Mouse (Mus musculus): Measurements from ENCODE around the gene Gm21190. TPM values are rescaled to one million over a fixed set of nuclear protein-coding genes. Genes with fewer than 3 reads are reported as not detected.
A peak's percentile ranks its signal among the peaks of the same experiment; 100 is the strongest.
"Not testable (repeated sequence)": the region's sequence is repeated elsewhere in the genome, so short reads cannot be mapped to it uniquely, and the experiment has no call there.

The Gm21190 gene
- polyA plus RNA-seq, 1 experiment from 2014 or later = not detected

GRCm38 (mm10) chr5:15507309-15507619 is 21.8 kb downstream of the Gm21190 start:
- 0 out of 2 replicates have a peak, but pooled peaks have one; percentile 16 for ATAC-seq
- WGBS = 61% methylated on average over 3 of the region's 3 CpGs
- no peak for TF ChIP-seq CTCF (IDR thresholded peaks at IDR 0.05)
- no peak for TF ChIP-seq EP300 (IDR thresholded peaks at IDR 0.05)

DNA sequence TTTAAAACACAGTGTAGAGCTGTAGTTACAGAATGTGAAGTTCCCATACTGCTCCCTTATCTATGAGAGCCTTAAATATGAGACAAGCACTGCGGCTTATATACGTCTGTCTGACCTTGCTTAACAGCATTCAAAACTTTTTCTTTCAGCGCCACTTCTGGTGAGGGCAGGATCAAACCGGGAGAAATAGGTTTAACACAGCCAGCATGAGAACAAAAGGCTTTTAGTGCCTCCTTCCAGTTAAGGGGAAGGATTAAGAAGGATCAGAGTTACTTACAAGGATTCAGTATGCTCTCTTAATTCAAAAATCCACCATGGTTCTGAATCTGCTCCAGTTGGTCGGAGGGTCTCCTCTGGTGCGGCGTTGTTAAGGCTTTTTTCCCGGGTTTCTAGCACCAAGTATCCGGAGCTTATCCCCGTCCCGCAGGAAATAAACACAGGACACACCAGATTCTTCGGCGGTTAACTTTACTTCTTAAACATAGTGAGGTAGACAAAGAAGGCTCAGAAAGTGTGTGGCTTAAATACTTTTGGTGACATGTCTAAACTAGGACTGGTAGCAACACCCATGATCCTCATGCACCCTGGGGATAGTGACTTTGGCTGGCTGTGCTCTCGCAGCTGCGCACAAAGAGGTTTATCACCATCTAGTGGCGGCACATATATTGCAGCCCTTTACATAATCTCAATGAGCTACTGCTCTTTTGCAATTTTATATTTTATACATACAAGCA is 22.3 kb downstream of the Gm21190 start:
- Histone ChIP-seq H3K4me2 (replicated peaks; ENCODE audit: low read depth, low read length) (no peak overlapping the region), H3K27me3 (replicated peaks; ENCODE audit: insufficient read depth, low read length) (no peaks in the 10 kb centered on the region), H3K9me3 (ENCODE audit: low read length) (peaks cover 8% of the 10 kb centered on the region; the same call in 1 of the 2 replicates), H3K36me3 (ENCODE audit: insufficient read depth, low read length) (no peaks in the 10 kb centered on the region), H3K27ac (ENCODE audit: low read length) (no peak overlapping the region), H3K4me3 (ENCODE audit: low read depth, low read length) (no peak overlapping the region), H3K9ac (replicated peaks; ENCODE audit: low read depth) (no peak overlapping the region), H3K4me1 (ENCODE audit: insufficient read depth, low read depth, low read length) (no peaks in the 10 kb centered on the region)
- TF ChIP-seq EP300 (IDR thresholded peaks at IDR 0.05) (no peak), CTCF (IDR thresholded peaks at IDR 0.05) (peak; percentile 75)
- ATAC-seq = 0 out of 2 replicates have a peak, but pooled peaks have one; percentile 38
- WGBS = 46% methylated on average over 16 of the region's 16 CpGs
- peak; percentile 40 for DNase-seq (ENCODE audit: low spot score)

More at GRCm38 (mm10) chr5:15507309-15507619, 21.8 kb downstream of the Gm21190 start:
- no peak overlapping the region for H3K27ac ChIP-seq (ENCODE audit: low read length)
- H3K9ac ChIP-seq (replicated peaks; ENCODE audit: low read depth) = no peak overlapping the region
- H3K27me3 ChIP-seq (replicated peaks; ENCODE audit: insufficient read depth, low read length) = no peaks in the 10 kb centered on the region
- DNase-seq (ENCODE audit: low spot score) = peak; percentile 11
- H3K36me3 ChIP-seq (ENCODE audit: insufficient read depth, low read length) = no peaks in the 10 kb centered on the region
- H3K4me3 ChIP-seq (ENCODE audit: low read depth, low read length) = no peak overlapping the region
- H3K4me2 ChIP-seq (replicated peaks; ENCODE audit: low read depth, low read length) = no peak overlapping the region
- peaks cover 11% of the 10 kb centered on the region; the same call in 1 of the 2 replicates for H3K9me3 ChIP-seq (ENCODE audit: low read length)
- no peaks in the 10 kb centered on the region for H3K4me1 ChIP-seq (ENCODE audit: insufficient read depth, low read depth, low read length)

- not testable (repeated sequence) for H3K9me3 ChIP-seq (ENCODE audit: low read length); H3K9ac ChIP-seq (replicated peaks; ENCODE audit: low read depth); H3K4me3 ChIP-seq (ENCODE audit: low read depth, low read length); H3K27me3 ChIP-seq (replicated peaks; ENCODE audit: insufficient read depth, low read length); H3K36me3 ChIP-seq (ENCODE audit: insufficient read depth, low read length); H3K4me2 ChIP-seq (replicated peaks; ENCODE audit: low read depth, low read length); DNase-seq (ENCODE audit: low spot score); H3K27ac ChIP-seq (ENCODE audit: low read length); H3K4me1 ChIP-seq (ENCODE audit: insufficient read depth, low read depth, low read length)
- peak; percentile 28 for TF ChIP-seq CTCF (IDR thresholded peaks at IDR 0.05)
- whole genome bisulfite sequencing = 31% methylated on average over 5 of the region's 5 CpGs
- ATAC-seq = peak; percentile 55
These were observed 30.1 kb downstream of the Gm21190 start for GRCm38 (mm10) chr5:15498774-15499400.

DNA sequence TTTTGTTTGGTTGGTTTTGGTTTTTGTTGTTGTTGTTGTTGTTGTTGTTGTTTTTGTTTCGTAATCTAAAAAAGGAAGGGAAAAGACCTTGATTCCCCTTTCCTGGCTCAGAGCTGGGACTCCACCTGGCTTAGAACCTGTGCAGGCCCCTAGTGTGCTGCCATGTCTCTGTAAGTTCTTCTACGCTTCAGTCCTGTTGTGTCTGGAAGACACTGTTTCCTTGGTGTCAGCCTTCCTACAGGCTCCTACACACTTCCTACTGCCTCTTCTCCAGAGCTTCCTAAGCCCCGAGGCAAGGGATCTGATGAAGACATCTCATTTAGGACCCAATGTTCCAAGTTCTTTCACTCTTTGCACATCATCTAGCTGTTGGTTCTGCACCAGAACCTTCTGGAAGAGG is 30.7 kb downstream of the Gm21190 start:
- H3K27me3 ChIP-seq (replicated peaks; ENCODE audit: insufficient read depth, low read length); H3K9ac ChIP-seq (replicated peaks; ENCODE audit: low read depth); DNase-seq (ENCODE audit: low spot score); ATAC-seq; H3K4me1 ChIP-seq (ENCODE audit: insufficient read depth, low read depth, low read length); H3K4me2 ChIP-seq (replicated peaks; ENCODE audit: low read depth, low read length); H3K36me3 ChIP-seq (ENCODE audit: insufficient read depth, low read length); H3K9me3 ChIP-seq (ENCODE audit: low read length); H3K4me3 ChIP-seq (ENCODE audit: low read depth, low read length); H3K27ac ChIP-seq (ENCODE audit: low read length): not testable (repeated sequence)
- WGBS = 68% methylated on average over 3 of the region's 3 CpGs

- WGBS = 54% methylated on average over 2 of the region's 2 CpGs
- ATAC-seq = peak; percentile 40; the same call in 1 of the 2 replicates
These were observed 38.1 kb downstream of the Gm21190 start for GRCm38 (mm10) chr5:15490934-15491333.

GRCm38 (mm10) chr5:15488743-15489142 is 40.3 kb downstream of the Gm21190 start:
- 81% methylated on average over 5 of the region's 5 CpGs for WGBS

More at GRCm38 (mm10) chr5:15490934-15491333, 38.1 kb downstream of the Gm21190 start:
- H3K4me1 ChIP-seq (ENCODE audit: insufficient read depth, low read depth, low read length); H3K4me3 ChIP-seq (ENCODE audit: low read depth, low read length); H3K9ac ChIP-seq (replicated peaks; ENCODE audit: low read depth); H3K9me3 ChIP-seq (ENCODE audit: low read length); H3K4me2 ChIP-seq (replicated peaks; ENCODE audit: low read depth, low read length); H3K36me3 ChIP-seq (ENCODE audit: insufficient read depth, low read length); H3K27ac ChIP-seq (ENCODE audit: low read length); H3K27me3 ChIP-seq (replicated peaks; ENCODE audit: insufficient read depth, low read length): not testable (repeated sequence)
- peak; percentile 12 for DNase-seq (ENCODE audit: low spot score)

More at GRCm38 (mm10) chr5:15488743-15489142, 40.3 kb downstream of the Gm21190 start:
- H3K9ac ChIP-seq (replicated peaks; ENCODE audit: low read depth) = no peak overlapping the region
- H3K4me1 ChIP-seq (ENCODE audit: insufficient read depth, low read depth, low read length) = no peaks in the 10 kb centered on the region
- H3K27ac ChIP-seq (ENCODE audit: low read length) = no peak overlapping the region
- H3K36me3 ChIP-seq (ENCODE audit: insufficient read depth, low read length) = no peaks in the 10 kb centered on the region
- H3K4me2 ChIP-seq (replicated peaks; ENCODE audit: low read depth, low read length) = no peak overlapping the region
- H3K9me3 ChIP-seq (ENCODE audit: low read length) = no peaks in the 10 kb centered on the region
- no peak overlapping the region for H3K4me3 ChIP-seq (ENCODE audit: low read depth, low read length)
- TF ChIP-seq CTCF (IDR thresholded peaks at IDR 0.05) = no peak
- no peak for TF ChIP-seq EP300 (IDR thresholded peaks at IDR 0.05)
- H3K27me3 ChIP-seq (replicated peaks; ENCODE audit: insufficient read depth, low read length) = no peaks in the 10 kb centered on the region
- DNase-seq (ENCODE audit: low spot score) = no peak
- peak; percentile 43; the same call in 1 of the 2 replicates for ATAC-seq
